Mouse (Mus musculus) cerebellum, adult 2 months (tissue): ENCODE data around the gene Galnt15. TPM values are rescaled to one million over a fixed set of nuclear protein-coding genes. Genes with fewer than 3 reads are reported as not detected.
A peak's percentile ranks its signal among the peaks of the same experiment; 100 is the strongest.

Experiments
- DNase-seq, 2 experiments: peaks; one replicate each; pipeline ENCODE4 v3.0.0; 2021
- H3K27ac ChIP-seq: fragments of 200-500 bp; 2 replicates; pipeline ENCODE4 v1.5.1; 2012; ENCODE audit warnings: low read length, control low read depth, inconsistent platforms; ENCODE audit not compliant: insufficient read depth
- H3K27me3 ChIP-seq: fragments of 200-500 bp; 2 replicates; pipeline ENCODE4 v1.6.1; 2012; ENCODE audit warnings: inconsistent platforms, mild to moderate bottlenecking, low read length, moderate library complexity; ENCODE audit not compliant: control insufficient read depth, insufficient read depth
- H3K4me1 ChIP-seq: fragments of 200-500 bp; 2 replicates; pipeline ENCODE4 v1.6.1; 2011; ENCODE audit warnings: low read length; ENCODE audit not compliant: control insufficient read depth, insufficient read depth
- H3K4me3 ChIP-seq: fragments of 200-500 bp; replicated peaks from 2 replicates; pipeline ENCODE3; 2011; ENCODE audit warnings: mild to moderate bottlenecking, low read depth, low read length, control low read depth; ENCODE audit not compliant: insufficient read depth
- CTCF ChIP-seq: fragments of 200-500 bp; IDR thresholded peaks from 2 replicates; pipeline ENCODE4 v1.5.1; 2011; ENCODE audit warnings: low read depth, mild to moderate bottlenecking, control low read depth, low read length, moderate library complexity, borderline replicate concordance; ENCODE audit not compliant: insufficient read depth
- POLR2A ChIP-seq: fragments of 200-500 bp; IDR thresholded peaks from 2 replicates; pipeline ENCODE4 v1.6.1; 2011; ENCODE audit warnings: low read length, control low read depth, borderline replicate concordance; ENCODE audit not compliant: insufficient read depth
- WGBS: fragments of 180-500 bp; shearing (Covaris S2); methylation state at CpG from one replicate; pipeline ENCODE4 v1.1.7; 2018; 5-methylcytosine and 5-hydroxymethylcytosine counted together
- polyA plus RNA-seq: library from polyadenylated mRNA; depleted of rRNA; stranded (reverse); fragments of >200 nt; gene quantifications from 2 replicates; pipeline ENCODE4 v1.2.3, GENCODE M21; 2012; rRNA removed

Galnt15 gene
- polyA plus RNA-seq, 1 experiment: 14.5 TPM

- WGBS: 94% methylated on average over 7 of the region's 7 CpGs
- no peak overlapping the region for H3K4me3 ChIP-seq
- TF ChIP-seq CTCF (no peak), POLR2A (no peak)
- DNase-seq: no peak
- no peak overlapping the region for H3K27ac ChIP-seq
- H3K27me3 ChIP-seq: no peaks in the 10 kb centered on the region
- no peaks in the 10 kb centered on the region for H3K4me1 ChIP-seq
Measured at GRCm38 (mm10) chr14:32097691-32098090, 68.9 kb downstream of the Galnt15 start.

DNA sequence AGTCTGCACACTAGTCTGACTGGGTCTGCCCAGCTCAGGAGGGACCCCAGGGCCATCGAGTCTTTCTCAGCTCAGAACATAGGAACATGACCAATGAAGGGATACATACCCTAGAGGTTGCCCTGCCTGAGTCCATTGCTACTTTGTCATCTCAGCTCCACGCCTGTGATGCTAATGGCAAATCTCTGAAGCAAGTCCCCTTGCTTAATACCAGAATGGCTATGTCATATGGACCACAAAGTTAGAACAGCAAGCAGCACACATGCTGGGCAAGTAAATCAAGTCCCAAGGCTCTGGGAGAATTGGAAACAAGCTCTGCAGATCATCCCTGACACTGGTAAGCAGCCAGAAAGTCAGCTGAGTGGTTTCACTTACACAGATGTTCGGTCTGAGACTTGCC is 70.2 kb downstream of the Galnt15 start:
- Histone ChIP-seq H3K4me3 (no peak overlapping the region), H3K27me3 (no peaks in the 10 kb centered on the region), H3K27ac (no peak overlapping the region), H3K4me1 (no peaks in the 10 kb centered on the region)
- no peak for TF ChIP-seq CTCF
- no peak for TF ChIP-seq POLR2A
- 94% methylated on average over 3 of the region's 3 CpGs for WGBS
- no peak for DNase-seq

GRCm38 (mm10) chr14:32103556-32103955 is 74.8 kb downstream of the Galnt15 start:
- WGBS: 86% methylated on average over 4 of the region's 4 CpGs
- H3K4me3 ChIP-seq: no peak overlapping the region
- no peak for DNase-seq
- H3K27ac ChIP-seq: no peak overlapping the region
- TF ChIP-seq POLR2A (no peak), CTCF (no peak)
- peaks cover 5% of the 10 kb centered on the region; the same call in 1 of the 2 replicates for H3K4me1 ChIP-seq
- no peaks in the 10 kb centered on the region for H3K27me3 ChIP-seq

GRCm38 (mm10) chr14:32105663-32106062 is 76.9 kb downstream of the Galnt15 start:
- no peak for TF ChIP-seq POLR2A
- TF ChIP-seq CTCF: no peak
- 28% methylated on average over 7 of the region's 7 CpGs for WGBS
- H3K27me3 ChIP-seq: no peaks in the 10 kb centered on the region

GRCm38 (mm10) chr14:32106911-32107310 is 78.1 kb downstream of the Galnt15 start:
- H3K27ac ChIP-seq: no peak overlapping the region
- H3K4me3 ChIP-seq: no peak overlapping the region
- TF ChIP-seq CTCF (no peak), POLR2A (no peak)
- no peaks in the 10 kb centered on the region for H3K27me3 ChIP-seq
- WGBS: 92% methylated on average over 4 of the region's 4 CpGs
- no peak for DNase-seq
- peaks cover 5% of the 10 kb centered on the region; the same call in 1 of the 2 replicates for H3K4me1 ChIP-seq

More at GRCm38 (mm10) chr14:32105663-32106062, 76.9 kb downstream of the Galnt15 start:
- H3K4me3 ChIP-seq: no peak overlapping the region
- H3K27ac ChIP-seq: peak overlapping the region; percentile 47; the same call in 1 of the 2 replicates
- DNase-seq: peak in 1 of 2 experiments; percentile 26
- H3K4me1 ChIP-seq: peaks cover 5% of the 10 kb centered on the region; the same call in 1 of the 2 replicates

Other genes with a start within 250 kb of the Galnt15 start
- gene Ankrd28, start 198.3 kb upstream of the Galnt15 start, polyA plus RNA-seq: 32.2 and 34.0 TPM in 2 replicates
- 25.3 and 31.5 TPM in 2 replicates for gene Oxnad1, start 56.4 kb downstream of the Galnt15 start, polyA plus RNA-seq
- gene Dph3, start 56.7 kb downstream of the Galnt15 start, polyA plus RNA-seq: 54.6 and 58.3 TPM in 2 replicates
- gene Msmb, start 113.0 kb downstream of the Galnt15 start, polyA plus RNA-seq: not detected in 2 replicates
- 69.7 and 78.5 TPM in 2 replicates for gene Ncoa4, start 130.9 kb downstream of the Galnt15 start, polyA plus RNA-seq
- 178 and 182 TPM in 2 replicates for gene Timm23, start 172.9 kb downstream of the Galnt15 start, polyA plus RNA-seq
- 16.1 and 16.5 TPM in 2 replicates for gene Parg, start 173.0 kb downstream of the Galnt15 start, polyA plus RNA-seq